Mouse (Mus musculus) heart, postnatal 36 days (tissue): ENCODE data around the gene Mob2. TPM values are rescaled to one million over a fixed set of nuclear protein-coding genes. Genes with fewer than 3 reads are reported as not detected.

Experiments
- DNase-seq, 2 experiments: peaks; one replicate each; pipeline ENCODE4 v3.0.0; 2021 to 2022
- intact Hi-C: fragments of 180-260 bp; cut with DNase I; formaldehyde crosslinking; loops from one replicate; pipeline ENCODE4 v1.15.1; 2025
- microRNA-seq, 2 experiments: library from miRNA; unstranded; fragments of <30 nt; microRNA quantifications; one replicate each; pipeline ENCODE4 v1.2.0; 2021; ENCODE audit warnings: borderline number of aligned reads in 2 of 2
- total RNA-seq, 2 experiments: library from RNA; stranded (reverse); gene quantifications; 2 replicates each; pipeline ENCODE4 v1.2.3; 2021

The Mob2 gene
- total RNA-seq, 2 experiments from 2014 or later: 43.6 to 43.8 TPM

- intact Hi-C loops: no loop called here
- no peak for DNase-seq
Observed at GRCm38 (mm10) chr7:141960926-141961325, 99.9 kb downstream of the Mob2 start.

DNA sequence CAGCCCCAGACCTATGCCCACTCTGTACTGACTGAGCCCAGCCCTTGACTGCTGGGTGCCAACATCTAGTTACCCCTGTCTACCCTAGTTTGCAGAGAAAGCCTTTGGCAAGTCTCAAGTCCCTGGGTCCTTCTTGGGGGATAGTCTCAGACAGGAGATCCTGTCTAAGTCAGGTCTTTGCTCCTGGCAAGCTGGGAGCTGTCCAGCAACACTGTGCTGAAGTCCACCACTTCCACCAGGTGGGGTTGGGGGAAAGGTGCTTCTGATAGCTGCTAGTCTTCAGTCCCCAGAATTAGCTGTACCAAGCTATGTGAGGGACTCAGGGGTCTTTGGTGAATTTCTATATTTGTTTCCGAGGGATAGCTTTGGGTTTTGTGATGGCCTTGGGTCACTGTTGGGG lies 101.7 kb downstream of the Mob2 start:
- intact Hi-C loops: no loop called here
- DNase-seq: no peak

Small RNAs within 50 kb of the gene (microRNA-seq; reads per million reads assigned to microRNA genes)
- 0 reads per million in 2 experiments for gene Mir3104

Other genes with a start within 250 kb of the Mob2 start
- not detected for gene Muc5b, start 222.0 kb downstream of the Mob2 start, total RNA-seq
- gene Tollip, start 142.6 kb downstream of the Mob2 start, total RNA-seq: 10 to 100 TPM; 54.6 to 58.0 TPM
- under 1 TPM; 0.19 to 0.25 TPM for gene Brsk2, start 111.3 kb downstream of the Mob2 start, total RNA-seq
- gene Dusp8, start 34.8 kb upstream of the Mob2 start, total RNA-seq: 10 to 100 TPM; 33.2 to 46.2 TPM
- not detected for gene Gm45618, start 59.7 kb upstream of the Mob2 start, total RNA-seq
- gene Gm39115, start 75.0 kb upstream of the Mob2 start, total RNA-seq: not detected
- gene Gm45337, start 83.5 kb upstream of the Mob2 start, total RNA-seq: not detected
- not detected for gene Gm29735, start 96.0 kb upstream of the Mob2 start, total RNA-seq
- gene Gm4553, start 104.7 kb upstream of the Mob2 start, total RNA-seq: not detected
- not detected for gene Krtap5-2, start 114.9 kb upstream of the Mob2 start, total RNA-seq
- gene Gm10153, start 129.3 kb upstream of the Mob2 start, total RNA-seq: not detected
- not detected for gene Krtap5-3, start 140.3 kb upstream of the Mob2 start, total RNA-seq
- not detected for gene Gm7579, start 150.8 kb upstream of the Mob2 start, total RNA-seq
- gene Krtap5-5, start 168.9 kb upstream of the Mob2 start, total RNA-seq: not detected
- not detected for gene Gm40460, start 180.0 kb upstream of the Mob2 start, total RNA-seq
- not detected for gene Gm2431, start 197.3 kb upstream of the Mob2 start, total RNA-seq
- gene Gm4559, start 213.3 kb upstream of the Mob2 start, total RNA-seq: not detected
- gene Krtap5-1, start 236.1 kb upstream of the Mob2 start, total RNA-seq: not detected
- not detected for gene Krtap5-4, start 242.5 kb upstream of the Mob2 start, total RNA-seq